Mouse (Mus musculus): Measurements from ENCODE around the gene Prmt3.

The Prmt3 gene

GRCm38 (mm10) chr7:49778114-49778901 lies at the start of gene Prmt3:
Prmt3 (plus strand) TSS chr7:49778346.
- peak; percentile 96 for DNase-seq (ENCODE audit: inconsistent ontology term)

GRCm38 (mm10) chr7:49734342-49734741 lies 43.8 kb upstream of the Prmt3 start:
- DNase-seq (ENCODE audit: inconsistent ontology term) = no peak

- DNase-seq (ENCODE audit: inconsistent ontology term) = no peak
Observed at GRCm38 (mm10) chr7:49739448-49739847, 38.7 kb upstream of the Prmt3 start.

- DNase-seq (ENCODE audit: inconsistent ontology term) = no peak
Observed at GRCm38 (mm10) chr7:49741474-49741873, 36.7 kb upstream of the Prmt3 start.

GRCm38 (mm10) chr7:49741923-49742322 lies 36.2 kb upstream of the Prmt3 start:
- DNase-seq (ENCODE audit: inconsistent ontology term) = no peak

- peak; percentile 17 for DNase-seq (ENCODE audit: inconsistent ontology term)
Observed at GRCm38 (mm10) chr7:49751148-49751547, 27.0 kb upstream of the Prmt3 start.

- no peak for DNase-seq (ENCODE audit: inconsistent ontology term)
Observed at GRCm38 (mm10) chr7:49752730-49753506, 25.2 kb upstream of the Prmt3 start.

GRCm38 (mm10) chr7:49754767-49755166 lies 23.4 kb upstream of the Prmt3 start:
- DNase-seq (ENCODE audit: inconsistent ontology term) = no peak

- DNase-seq (ENCODE audit: inconsistent ontology term) = no peak
Observed at GRCm38 (mm10) chr7:49758934-49759571, 19.1 kb upstream of the Prmt3 start, which contains the start of gene Htatip2. Htatip2 (plus strand) TSS chr7:49759115.

- DNase-seq (ENCODE audit: inconsistent ontology term) = peak; percentile 46
Observed at GRCm38 (mm10) chr7:49762605-49763004, 15.5 kb upstream of the Prmt3 start.

GRCm38 (mm10) chr7:49764011-49764716 lies 14.0 kb upstream of the Prmt3 start:
- no peak for DNase-seq (ENCODE audit: inconsistent ontology term)

GRCm38 (mm10) chr7:49766166-49766565 lies 12.0 kb upstream of the Prmt3 start:
- DNase-seq (ENCODE audit: inconsistent ontology term) = no peak

GRCm38 (mm10) chr7:49768509-49768908 lies 9.6 kb upstream of the Prmt3 start:
- no peak for DNase-seq (ENCODE audit: inconsistent ontology term)

- DNase-seq (ENCODE audit: inconsistent ontology term) = no peak
Observed at GRCm38 (mm10) chr7:49774396-49774795, 3.8 kb upstream of the Prmt3 start.

- DNase-seq (ENCODE audit: inconsistent ontology term) = no peak
Observed at GRCm38 (mm10) chr7:49777585-49777984, 561 bp upstream of the Prmt3 start.

- DNase-seq (ENCODE audit: inconsistent ontology term) = peak; percentile 6
Observed at GRCm38 (mm10) chr7:49778904-49779615, 914 bp downstream of the Prmt3 start.

- no peak for DNase-seq (ENCODE audit: inconsistent ontology term)
Observed at GRCm38 (mm10) chr7:49783017-49783416, 4.9 kb downstream of the Prmt3 start.

- DNase-seq (ENCODE audit: inconsistent ontology term) = no peak
Observed at GRCm38 (mm10) chr7:49785141-49785540, 7.0 kb downstream of the Prmt3 start.

GRCm38 (mm10) chr7:49786618-49787382 lies 8.7 kb downstream of the Prmt3 start:
- peak; percentile 76 for DNase-seq (ENCODE audit: inconsistent ontology term)

- no peak for DNase-seq (ENCODE audit: inconsistent ontology term)
Observed at GRCm38 (mm10) chr7:49787383-49787645, 9.2 kb downstream of the Prmt3 start.

- no peak for DNase-seq (ENCODE audit: inconsistent ontology term)
Observed at GRCm38 (mm10) chr7:49794304-49794703, 16.2 kb downstream of the Prmt3 start.

Data from Muller cell, postnatal 12 days (primary cell).